In the genomic region with DNA sequence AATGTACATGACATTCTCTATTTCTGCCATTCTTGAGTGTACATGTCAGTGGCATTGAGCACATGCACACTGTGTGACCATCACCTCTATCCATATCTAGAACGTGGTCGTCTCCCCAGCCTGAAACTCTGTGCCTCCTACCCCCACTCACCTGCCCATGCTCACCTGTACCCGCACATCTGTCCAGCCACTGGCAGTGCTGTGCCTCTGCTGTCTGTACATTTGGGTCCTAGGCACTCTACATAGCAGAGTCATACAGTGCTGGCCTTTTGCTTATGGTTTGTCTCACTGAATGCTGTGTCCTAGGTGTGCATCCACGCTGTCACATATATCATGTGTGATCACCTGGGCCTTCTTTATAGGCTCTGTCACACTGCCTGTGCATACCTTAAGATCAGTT, we compare ENCODE assay signal across 15 mouse cellular contexts.
"Had no signal": no experiment of that assay in that cellular context is flagged by ENCODE, and none has a peak within 500 bp of the region (broad histone marks: within the 10 kb centered on the region; RNA-seq: fewer than 3 reads in every experiment).

No protein-coding gene starts in this region.

- H3K36me3 ChIP-seq: limb, embryonic 10.5 days; limb, embryonic 13.5 days; liver, embryonic 12.5 days; liver, embryonic 15.5 days; lung, embryonic 15.5 days; midbrain, embryonic 13.5 days; neural tube, embryonic 12.5 days; stomach, embryonic 15.5 days had no signal

- H3K27ac ChIP-seq: limb, embryonic 13.5 days; liver, embryonic 12.5 days; liver, embryonic 15.5 days; neural tube, embryonic 12.5 days; stomach, embryonic 15.5 days had no signal

- DNase-seq: kidney, adult 2 months; kidney, postnatal 36 days; layer of hippocampus, postnatal 36 days; liver; retina, postnatal 1 day; spleen, adult 18-20 months; thymus, postnatal 25 days had no signal

- H3K9ac ChIP-seq: limb, embryonic 13.5 days; liver, embryonic 12.5 days; liver, embryonic 15.5 days; lung, embryonic 15.5 days; midbrain, embryonic 13.5 days; neural tube, embryonic 12.5 days; stomach, embryonic 15.5 days had no signal

- H3K4me1 ChIP-seq: liver, embryonic 15.5 days had no signal

- H3K27me3 ChIP-seq: limb, embryonic 13.5 days; liver, embryonic 12.5 days; liver, embryonic 15.5 days; lung, embryonic 15.5 days; midbrain, embryonic 13.5 days; neural tube, embryonic 12.5 days; stomach, embryonic 15.5 days had no signal

- H3K4me2 ChIP-seq: limb, embryonic 13.5 days; liver, embryonic 12.5 days; liver, embryonic 15.5 days; lung, embryonic 15.5 days; midbrain, embryonic 13.5 days; neural tube, embryonic 12.5 days; stomach, embryonic 15.5 days had no signal

- H3K9me3 ChIP-seq: limb, embryonic 10.5 days; limb, embryonic 13.5 days; liver, embryonic 12.5 days; liver, embryonic 15.5 days; lung, embryonic 15.5 days; midbrain, embryonic 13.5 days; neural tube, embryonic 12.5 days; stomach, embryonic 15.5 days had no signal

- H3K4me3 ChIP-seq: limb, embryonic 10.5 days; limb, embryonic 13.5 days; liver, embryonic 12.5 days; liver, embryonic 15.5 days; lung, embryonic 15.5 days; midbrain, embryonic 13.5 days; neural tube, embryonic 12.5 days; stomach, embryonic 15.5 days had no signal

- ATAC-seq: liver, embryonic 12.5 days; midbrain, embryonic 13.5 days had no signal
